ENCODE assay signal across 18 mouse cellular contexts in the genomic region with DNA sequence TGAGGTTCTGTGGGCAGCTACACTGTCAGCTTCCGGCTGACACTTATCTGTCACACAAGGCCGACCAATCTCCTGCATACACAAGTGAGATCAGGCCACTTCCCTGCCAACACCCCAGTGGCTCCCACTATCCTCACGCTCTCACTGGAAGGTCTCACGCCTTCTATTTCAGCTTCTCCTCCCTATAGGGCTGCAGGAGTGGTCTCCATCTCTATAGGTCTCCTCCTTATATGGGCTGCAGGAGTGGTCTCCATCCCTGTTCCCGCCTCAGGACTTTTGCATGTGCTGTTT.
A peak's percentile ranks its signal among the peaks of the same experiment; 100 is the strongest.
DNase-seq lines count a peak whose midpoint lies in the region; ATAC-seq and TF ChIP-seq lines count a peak whose summit lies in the region.
"Had no signal": no experiment of that assay in that cellular context is flagged by ENCODE, and none has a peak within 500 bp of the region (broad histone marks: within the 10 kb centered on the region; RNA-seq: fewer than 3 reads in every experiment).

No protein-coding gene starts in this region.

- H3K4me2 ChIP-seq in heart, embryonic 15.5 days = no peak overlapping the region
- H3K4me2 ChIP-seq in liver, embryonic 15.5 days = no peak overlapping the region
- H3K4me2 ChIP-seq: midbrain, embryonic 11.5 days; neural tube, embryonic 12.5 days had no signal

- no peaks in the 10 kb centered on the region for H3K27me3 ChIP-seq in heart, embryonic 15.5 days
- peaks cover 14% of the 10 kb centered on the region for H3K27me3 ChIP-seq in G1E (ENCODE audit: insufficient read depth, low read length)
- H3K27me3 ChIP-seq in liver, embryonic 15.5 days = no peaks in the 10 kb centered on the region
- H3K27me3 ChIP-seq: neural tube, embryonic 12.5 days had no signal

- H3K9ac ChIP-seq in heart, embryonic 15.5 days = no peak overlapping the region
- no peak overlapping the region for H3K9ac ChIP-seq in liver, embryonic 15.5 days
- H3K9ac ChIP-seq: neural tube, embryonic 12.5 days had no signal

- no peak for TF ChIP-seq CTCF in G1E (IDR thresholded peaks at IDR 0.05; ENCODE audit: low read depth, low read length)
- no peak for TF ChIP-seq CTCF in embryonic fibroblast, embryonic 13.5 days (IDR thresholded peaks at IDR 0.05; ENCODE audit: borderline replicate concordance, insufficient read depth, low read length)

- no peaks in the 10 kb centered on the region for H3K36me3 ChIP-seq in heart, embryonic 15.5 days
- H3K36me3 ChIP-seq in G1E (replicated peaks) = peaks cover 9% of the 10 kb centered on the region
- no peaks in the 10 kb centered on the region for H3K36me3 ChIP-seq in liver, embryonic 15.5 days (replicated peaks)
- H3K36me3 ChIP-seq: neural tube, embryonic 12.5 days had no signal

- DNase-seq in heart, postnatal 4 days = no peak
- DNase-seq in G1E (ENCODE audit: low spot score) (no peak), adipocyte (ENCODE audit: low spot score) (no peak)
- no peak for DNase-seq in adrenal gland, postnatal 4 days (ENCODE audit: low spot score in 2 of 2)
- DNase-seq: cerebellum, postnatal 10 days; embryo, embryonic 11 days; gastrocnemius, postnatal 14 days; heart, postnatal 36 days; kidney, postnatal 10 days; spleen, adult 18-20 months; thymus, adult 2 months had no signal

- WGBS in heart, embryonic 15.5 days = 47% methylated on average over 5 of the region's 5 CpGs
- 22% methylated on average over 5 of the region's 5 CpGs for WGBS in liver, embryonic 15.5 days (ENCODE audit: insufficient replicate concordance)

- peaks cover 8% of the 10 kb centered on the region; the same call in 1 of the 2 replicates for H3K4me1 ChIP-seq in heart, embryonic 15.5 days (replicated peaks)
- H3K4me1 ChIP-seq in G1E (ENCODE audit: insufficient read depth, low read depth, low read length) = peaks cover 6% of the 10 kb centered on the region; the same call in 1 of the 2 replicates
- H3K4me1 ChIP-seq in embryonic fibroblast, embryonic 13.5 days (ENCODE audit: control insufficient read depth, insufficient read depth, low read length) = no peaks in the 10 kb centered on the region; the same call in 1 of the 2 replicates
- peaks cover 7% of the 10 kb centered on the region for H3K4me1 ChIP-seq in liver, embryonic 15.5 days (replicated peaks)
- H3K4me1 ChIP-seq: neural tube, embryonic 12.5 days had no signal

- no peak overlapping the region for H3K4me3 ChIP-seq in heart, embryonic 15.5 days
- H3K4me3 ChIP-seq in G1E (ENCODE audit: low read depth, low read length) = no peak overlapping the region
- no peak overlapping the region for H3K4me3 ChIP-seq in embryonic fibroblast, embryonic 13.5 days (ENCODE audit: insufficient read depth, low read length)
- H3K4me3 ChIP-seq in liver, embryonic 15.5 days (replicated peaks) = no peak overlapping the region
- H3K4me3 ChIP-seq: neural tube, embryonic 12.5 days had no signal

- H3K27ac ChIP-seq in heart, embryonic 15.5 days = no peak overlapping the region
- peak overlapping the region; percentile 55; the same call in 1 of the 2 replicates for H3K27ac ChIP-seq in embryonic fibroblast, embryonic 13.5 days (ENCODE audit: insufficient read depth, low read length)
- H3K27ac ChIP-seq in liver, embryonic 15.5 days (replicated peaks) = no peak overlapping the region
- H3K27ac ChIP-seq: neural tube, embryonic 12.5 days had no signal

- H3K9me3 ChIP-seq in heart, embryonic 15.5 days (replicated peaks) = no peaks in the 10 kb centered on the region
- no peaks in the 10 kb centered on the region for H3K9me3 ChIP-seq in G1E (replicated peaks)
- H3K9me3 ChIP-seq in liver, embryonic 15.5 days (replicated peaks) = no peaks in the 10 kb centered on the region
- H3K9me3 ChIP-seq: neural tube, embryonic 12.5 days had no signal

- no peak for TF ChIP-seq POLR2A in embryonic fibroblast, embryonic 13.5 days (IDR thresholded peaks at IDR 0.05; ENCODE audit: low read depth, low read length)

- ATAC-seq in heart, embryonic 15.5 days (replicated peaks; ENCODE audit: insufficient number of reproducible peaks, insufficient read depth, low FRiP score, low read depth) = 0 out of 2 replicates have a peak, but pooled peaks have one; percentile 18
- peak; percentile 11; the same call in 1 of the 2 replicates for ATAC-seq in G1E (ENCODE audit: extremely low read depth, insufficient number of reproducible peaks, low FRiP score, poor library complexity, severe bottlenecking)
- ATAC-seq in liver, embryonic 15.5 days (ENCODE audit: insufficient read depth) = peak; percentile 65; the same call in 1 of the 2 replicates
- ATAC-seq: hindbrain, embryonic 16.5 days; intestine, postnatal 0 days had no signal

Comparison
In these comparisons a context has a peak if more than half of its experiments do, and no peak if none do; other contexts are left out.
1. ATAC-seq: peak in every context shown above with its lines; median percentile 65 in liver, embryonic 15.5 days; 18 in heart, embryonic 15.5 days; 11 in G1E.